Mouse (Mus musculus) small intestine, adult 2 months (tissue): ENCODE results near the gene Gm20388. TPM values are rescaled to one million over a fixed set of nuclear protein-coding genes. Genes with fewer than 3 reads are reported as not detected.

Experiments
- H3K27ac ChIP-seq: fragments of 200-500 bp; 2 replicates; pipeline ENCODE4 v1.5.1; 2012; ENCODE audit warnings: low read depth, low read length, control low read depth, inconsistent platforms; ENCODE audit not compliant: insufficient read depth
- H3K27me3 ChIP-seq: fragments of 200-500 bp; 2 replicates; pipeline ENCODE4 v1.6.1; 2012; ENCODE audit warnings: mild to moderate bottlenecking, moderate library complexity, low read length, inconsistent platforms; ENCODE audit not compliant: control insufficient read depth, insufficient read depth
- H3K36me3 ChIP-seq: fragments of 200-500 bp; 2 replicates; pipeline ENCODE4 v1.6.1; 2012; ENCODE audit warnings: mild to moderate bottlenecking, low read length, control low read depth, inconsistent platforms; ENCODE audit not compliant: control insufficient read depth, insufficient read depth
- H3K4me1 ChIP-seq: fragments of 200-500 bp; 2 replicates; pipeline ENCODE4 v1.6.1; 2012; ENCODE audit warnings: low read length, inconsistent platforms, mixed read lengths; ENCODE audit not compliant: control insufficient read depth, insufficient read depth, insufficient read length
- H3K4me3 ChIP-seq: fragments of 200-500 bp; 2 replicates; pipeline ENCODE4 v1.5.1; 2012; ENCODE audit warnings: low read depth, mild to moderate bottlenecking, control low read depth, inconsistent platforms, low read length, moderate library complexity
- CTCF ChIP-seq: fragments of 200-500 bp; IDR thresholded peaks from 2 replicates; pipeline ENCODE4 v1.5.1; 2012; ENCODE audit warnings: low read depth, mild to moderate bottlenecking, control low read depth, inconsistent platforms, low read length, moderate library complexity, mixed read lengths; ENCODE audit not compliant: insufficient replicate concordance, insufficient read length; ENCODE audit errors: extremely low read depth
- POLR2A ChIP-seq: fragments of 200-500 bp; IDR thresholded peaks from 2 replicates; pipeline ENCODE4 v1.6.1; 2012; ENCODE audit warnings: low read depth, mild to moderate bottlenecking, control low read depth, inconsistent platforms, low read length, moderate library complexity
- WGBS: fragments of 180-500 bp; shearing (Covaris S2); methylation state at CpG from one replicate; pipeline ENCODE4 v1.1.7; 2018; 5-methylcytosine and 5-hydroxymethylcytosine counted together
- polyA plus RNA-seq: library from polyadenylated mRNA; depleted of rRNA; stranded (reverse); fragments of >200 nt; gene quantifications from 2 replicates; pipeline ENCODE4 v1.2.3, GENCODE M21; 2012

Gm20388 gene
- polyA plus RNA-seq, 1 experiment: 37.3 TPM

DNA sequence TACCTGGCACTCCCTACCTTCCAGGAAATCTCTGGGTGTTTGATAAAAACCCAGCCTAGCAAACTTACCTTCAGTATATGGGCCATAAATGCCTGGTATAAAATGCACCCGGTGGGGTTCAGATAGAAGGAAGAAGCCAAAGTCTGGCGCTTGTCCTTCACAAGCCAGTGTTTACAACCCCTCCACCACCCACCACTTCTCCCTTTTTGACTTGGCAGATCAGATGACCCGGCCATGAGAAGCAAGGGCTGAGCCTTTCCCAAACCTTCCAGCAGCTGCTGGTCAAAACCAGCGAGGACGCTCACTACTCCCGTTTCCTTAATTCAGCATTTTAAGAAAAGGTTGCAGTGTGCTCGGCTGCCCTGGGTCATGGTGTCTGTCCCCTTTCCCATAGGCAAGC is 834.6 kb downstream of the Gm20388 start:
- Histone ChIP-seq H3K4me3 (no peak overlapping the region), H3K27ac (peak overlapping the region; percentile 91), H3K4me1 (peaks cover 50% of the 10 kb centered on the region), H3K27me3 (no peaks in the 10 kb centered on the region), H3K36me3 (peaks cover 96% of the 10 kb centered on the region)
- TF ChIP-seq POLR2A: no peak
- no peak for TF ChIP-seq CTCF
- 15% methylated on average over 7 of the region's 7 CpGs for WGBS

DNA sequence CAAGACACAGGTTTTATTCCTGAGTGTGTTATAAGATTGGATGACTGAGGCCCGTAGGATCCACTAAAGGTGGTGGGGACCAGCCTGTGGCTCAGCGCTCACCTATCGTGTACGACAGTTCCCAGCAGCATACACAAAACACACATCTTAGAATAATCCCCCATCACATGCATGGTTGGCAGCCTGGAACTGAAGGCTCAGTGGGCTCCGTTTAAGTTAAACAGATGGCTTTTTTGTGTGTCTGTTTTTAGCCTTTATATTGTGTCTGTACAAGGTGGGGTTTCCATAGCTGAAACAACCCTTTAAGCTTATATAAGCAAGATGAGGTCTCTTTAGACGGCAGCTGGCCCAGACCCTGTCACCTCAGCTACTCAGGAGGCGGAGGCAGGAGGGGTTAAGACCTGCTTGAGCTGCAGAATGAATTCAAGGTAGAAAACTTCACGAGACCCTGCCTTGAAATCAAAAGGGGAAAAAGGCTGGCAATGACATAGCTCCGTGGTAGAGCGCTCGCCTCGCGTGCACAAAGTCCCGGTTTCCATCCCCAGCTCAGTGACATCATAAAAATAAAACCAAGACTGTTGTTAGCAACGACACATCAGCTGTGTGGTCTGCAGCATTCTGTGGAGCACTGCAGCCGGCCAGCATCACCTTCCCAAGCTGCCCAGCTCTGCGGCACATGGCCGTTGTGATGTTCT is 835.5 kb downstream of the Gm20388 start:
- TF ChIP-seq POLR2A (no peak), CTCF (no peak)
- peaks cover 50% of the 10 kb centered on the region for H3K4me1 ChIP-seq
- H3K36me3 ChIP-seq: peaks cover 95% of the 10 kb centered on the region
- peak overlapping the region; percentile 91 for H3K27ac ChIP-seq
- no peak overlapping the region for H3K4me3 ChIP-seq
- 82% methylated on average over 18 of the region's 18 CpGs for WGBS
- H3K27me3 ChIP-seq: no peaks in the 10 kb centered on the region

DNA sequence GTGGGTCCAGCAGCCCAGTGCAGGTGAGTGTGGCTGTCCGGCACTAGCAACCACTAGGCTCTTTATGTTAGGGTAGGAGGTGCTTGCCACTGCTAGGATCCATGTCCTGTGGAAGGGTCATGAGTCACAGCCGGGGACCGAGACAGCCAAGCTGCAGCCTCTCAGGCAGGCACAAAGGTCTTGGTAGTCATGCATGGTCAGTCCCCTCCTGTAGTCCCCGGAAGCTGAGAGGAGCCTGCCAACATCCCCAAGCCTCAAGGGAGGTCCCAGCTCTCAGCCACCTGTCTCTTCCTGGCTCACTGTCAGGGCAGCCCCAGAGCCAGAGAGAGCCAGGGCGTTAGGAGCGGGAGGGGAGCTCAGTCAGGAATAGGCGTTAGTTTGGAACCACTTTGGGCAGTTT is 836.6 kb downstream of the Gm20388 start:
- H3K36me3 ChIP-seq: peaks cover 92% of the 10 kb centered on the region
- no peak for TF ChIP-seq CTCF
- no peak for TF ChIP-seq POLR2A
- no peaks in the 10 kb centered on the region for H3K27me3 ChIP-seq
- H3K27ac ChIP-seq: no peak overlapping the region
- peaks cover 51% of the 10 kb centered on the region for H3K4me1 ChIP-seq
- H3K4me3 ChIP-seq: no peak overlapping the region
- 77% methylated on average over 7 of the region's 7 CpGs for WGBS

DNA sequence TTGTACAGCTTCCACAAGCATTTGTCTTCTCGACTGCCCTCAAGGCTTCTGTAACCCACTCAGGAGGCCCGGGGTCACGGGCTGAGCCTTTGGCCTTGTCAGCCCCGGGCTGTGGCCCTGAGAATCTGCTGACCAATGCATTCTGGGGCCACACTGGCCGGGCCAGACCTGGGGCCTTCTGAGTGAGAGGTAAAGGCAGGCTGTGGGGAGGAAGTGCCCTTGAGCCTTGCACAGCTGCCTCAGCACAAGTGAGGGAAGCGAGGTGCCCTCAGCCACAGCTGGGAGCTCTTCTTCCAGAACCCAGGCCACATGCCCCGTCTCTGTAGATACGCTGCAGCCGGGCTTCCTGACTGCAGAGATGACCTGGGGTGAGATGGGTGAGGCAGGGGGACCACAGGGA is 840.0 kb downstream of the Gm20388 start:
- no peak overlapping the region for H3K4me3 ChIP-seq
- H3K27ac ChIP-seq: peak overlapping the region; percentile 48
- no peaks in the 10 kb centered on the region for H3K27me3 ChIP-seq
- TF ChIP-seq POLR2A: no peak
- TF ChIP-seq CTCF: no peak
- H3K4me1 ChIP-seq: peaks cover 44% of the 10 kb centered on the region
- 67% methylated on average over 9 of the region's 9 CpGs for WGBS
- peaks cover 94% of the 10 kb centered on the region for H3K36me3 ChIP-seq

DNA sequence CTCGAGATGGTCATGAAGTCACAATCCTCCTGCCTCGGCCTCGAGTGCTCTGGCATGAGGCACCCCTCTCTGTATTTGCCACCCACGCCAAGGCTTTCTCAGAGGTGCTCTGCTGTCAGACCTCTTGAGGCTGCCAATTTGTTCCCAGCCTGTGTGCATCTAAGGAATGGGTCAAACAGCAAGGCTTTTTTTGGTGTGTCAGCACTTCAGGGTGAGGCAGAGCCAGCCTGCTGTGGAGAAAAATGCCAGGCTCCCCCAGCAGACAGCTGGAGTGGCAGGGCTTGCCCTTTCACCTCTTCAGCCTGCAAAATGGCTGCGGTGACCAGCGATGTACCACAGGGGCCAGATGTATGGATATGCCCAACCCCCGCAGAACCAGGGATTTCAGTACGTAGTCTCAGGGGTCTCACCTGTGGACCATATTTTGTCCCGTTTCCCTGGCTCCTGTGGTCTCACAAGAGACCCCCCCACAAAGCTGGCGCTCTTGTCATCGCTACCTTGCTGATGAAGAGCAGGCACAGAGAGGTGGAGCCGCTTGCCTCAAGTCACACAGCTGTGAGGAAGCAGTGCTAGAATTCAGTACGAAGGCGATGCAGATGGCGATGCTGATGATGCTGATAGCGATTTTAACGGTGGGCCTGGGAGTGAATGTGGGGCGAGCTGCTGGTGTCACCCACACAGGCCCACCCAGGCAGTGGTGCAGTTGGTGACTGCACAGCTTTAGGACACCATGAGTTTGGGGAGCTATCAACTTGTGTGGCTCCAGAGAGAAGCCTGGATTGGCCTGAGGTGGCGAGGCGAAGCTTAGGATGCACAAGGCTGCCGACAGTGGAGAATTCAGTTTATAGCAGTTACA is 840.8 kb downstream of the Gm20388 start:
- peaks cover 94% of the 10 kb centered on the region for H3K36me3 ChIP-seq
- peak overlapping the region; percentile 74 for H3K27ac ChIP-seq
- TF ChIP-seq CTCF: no peak
- no peak for TF ChIP-seq POLR2A
- no peak overlapping the region for H3K4me3 ChIP-seq
- WGBS: 62% methylated on average over 21 of the region's 21 CpGs
- no peaks in the 10 kb centered on the region for H3K27me3 ChIP-seq
- peaks cover 40% of the 10 kb centered on the region for H3K4me1 ChIP-seq

DNA sequence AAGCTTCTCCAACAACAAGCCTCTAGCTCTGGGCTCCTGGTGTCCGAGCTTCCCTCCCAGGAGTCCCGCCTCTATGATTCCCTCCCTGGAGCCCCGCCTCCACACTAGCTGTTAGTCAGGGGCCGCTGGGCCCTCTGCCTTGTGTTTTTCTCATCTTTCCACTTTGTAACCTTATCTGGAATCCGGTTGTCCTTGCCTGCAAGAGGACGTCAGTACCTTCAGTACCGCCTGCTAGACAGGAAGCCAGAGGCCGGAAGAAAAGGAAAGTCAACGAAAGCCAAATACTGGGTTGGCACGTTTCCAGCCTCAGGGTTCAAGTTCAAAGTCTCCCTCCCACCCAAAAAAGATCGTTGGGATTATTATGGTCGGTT is 841.4 kb downstream of the Gm20388 start:
- H3K27me3 ChIP-seq: no peaks in the 10 kb centered on the region
- H3K4me1 ChIP-seq: peaks cover 39% of the 10 kb centered on the region
- peak overlapping the region; percentile 74 for H3K27ac ChIP-seq
- 7% methylated on average over 12 of the region's 12 CpGs for WGBS
- peaks cover 88% of the 10 kb centered on the region for H3K36me3 ChIP-seq
- H3K4me3 ChIP-seq: no peak overlapping the region
- no peak for TF ChIP-seq CTCF

DNA sequence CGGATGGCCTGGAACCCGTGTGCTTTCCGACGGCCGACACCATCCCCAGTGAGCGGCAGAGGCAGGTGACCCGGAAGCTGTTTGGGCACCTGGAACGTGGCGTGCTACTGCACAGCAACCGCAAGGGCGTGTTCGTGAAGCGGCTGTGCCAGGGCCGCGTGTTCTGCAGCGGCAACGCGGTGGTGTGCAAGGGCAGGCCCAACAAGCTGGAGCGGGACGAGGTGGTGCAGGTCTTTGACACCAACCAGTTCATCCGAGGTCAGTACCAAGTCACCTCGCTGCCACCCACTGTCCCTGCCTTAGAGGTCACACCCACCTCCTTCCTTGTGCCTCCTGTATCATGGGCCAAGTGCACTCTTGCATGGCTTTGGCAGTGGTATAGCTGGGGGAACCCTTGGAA is 842.8 kb downstream of the Gm20388 start:
- TF ChIP-seq POLR2A (no peak), CTCF (no peak)
- no peaks in the 10 kb centered on the region for H3K27me3 ChIP-seq
- peaks cover 74% of the 10 kb centered on the region for H3K36me3 ChIP-seq
- H3K4me3 ChIP-seq: no peak overlapping the region
- H3K4me1 ChIP-seq: peaks cover 35% of the 10 kb centered on the region
- no peak overlapping the region for H3K27ac ChIP-seq
- WGBS: 88% methylated on average over 22 of the region's 22 CpGs
